Mouse (Mus musculus) telencephalon, adult 2 months (tissue): ENCODE measurements around the gene Gjb6.

Experiments used
- DNase-seq: peaks from one replicate; pipeline ENCODE4 v3.0.0-alpha.2; 2011; ENCODE audit warnings: low read depth, low spot score

The Gjb6 gene

DNA sequence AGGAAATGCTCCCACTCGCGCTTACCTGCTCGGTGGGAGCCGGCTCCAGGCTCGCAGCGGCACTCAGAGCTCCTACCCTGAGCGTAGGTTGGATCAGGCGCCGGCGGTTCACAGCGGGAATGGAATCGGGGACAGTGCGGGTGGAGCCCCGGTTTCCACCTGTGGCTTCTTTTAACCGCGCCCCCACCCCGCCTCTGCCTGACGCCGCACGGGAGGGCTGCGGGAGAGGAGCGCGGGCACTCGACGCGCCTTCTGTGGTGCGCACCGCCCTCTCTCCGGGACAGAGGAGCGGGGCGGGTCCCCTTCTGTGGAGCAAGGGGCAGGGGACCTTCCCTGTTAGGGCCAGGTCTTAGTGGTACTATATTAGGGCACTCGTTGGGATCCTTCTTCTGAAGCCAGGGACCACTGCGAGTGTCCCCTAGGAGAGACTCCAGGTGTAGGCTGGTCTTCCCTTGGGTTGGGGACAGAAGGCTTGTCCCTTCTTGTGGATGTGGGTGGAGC, at the start of gene Gjb6:
Gene Gjb6, minus strand, starts transcription at position 451 of the 501 bp plus-strand sequence.
- DNase-seq, result no peak

DNA sequence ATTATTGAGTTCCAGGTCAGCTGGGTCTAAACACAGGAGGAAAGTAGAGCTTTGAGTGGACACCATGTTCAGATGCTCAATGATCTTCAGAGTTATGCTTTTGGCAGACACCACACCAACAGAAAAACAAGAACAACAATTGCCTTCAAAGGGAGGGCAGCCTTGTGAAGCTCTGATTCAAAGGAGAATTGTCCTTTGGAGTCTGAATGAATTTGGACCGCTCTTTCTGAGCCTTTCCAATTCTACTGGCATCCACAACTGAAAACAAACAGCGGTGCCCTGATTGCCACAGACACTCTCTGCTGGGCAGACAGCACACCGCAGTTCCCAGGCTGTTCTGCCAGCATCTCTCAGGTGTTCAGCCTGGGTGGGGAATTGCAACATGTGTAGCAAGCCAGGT, 32.1 kb upstream of the Gjb6 start:
- no peak for DNase-seq

DNA sequence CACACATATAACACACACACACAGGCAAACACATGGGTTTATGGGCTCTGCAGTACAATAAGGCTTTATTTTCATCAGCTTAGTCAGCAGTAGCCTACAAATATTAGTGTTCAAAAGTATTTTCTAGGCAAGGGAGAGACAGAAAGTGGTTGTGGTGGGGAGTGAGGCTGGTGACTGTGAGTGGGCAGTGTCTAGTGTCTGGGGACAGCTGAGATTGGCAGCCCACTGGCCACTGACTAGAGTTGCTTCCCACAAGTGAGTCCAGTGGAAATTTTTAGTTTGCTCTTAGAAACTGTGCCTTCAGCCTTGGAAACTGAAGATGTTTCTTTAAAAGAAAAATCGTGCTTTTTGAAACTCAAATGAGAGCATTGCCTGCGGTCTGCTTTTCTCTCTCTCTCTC, 28.4 kb upstream of the Gjb6 start:
- DNase-seq, result no peak

DNA sequence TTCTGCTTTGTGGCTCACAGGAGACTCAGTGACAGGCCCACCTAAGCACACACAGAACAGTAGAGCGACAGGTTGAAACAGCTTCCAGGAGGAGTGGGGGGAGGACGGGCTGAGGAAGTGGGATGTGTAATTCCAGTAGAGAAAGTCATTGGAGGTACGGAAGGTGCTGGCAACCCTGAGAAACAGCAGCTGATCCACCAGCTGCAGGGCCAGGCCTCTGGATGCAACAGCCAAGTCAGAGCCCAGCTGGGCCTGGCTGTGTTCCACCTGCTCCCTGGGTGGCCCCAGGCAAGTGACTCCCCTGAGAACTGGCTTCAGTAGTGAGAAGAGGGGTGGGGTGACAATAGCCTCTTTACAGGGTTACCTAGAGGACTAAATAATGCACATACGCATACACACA, 27.8 kb upstream of the Gjb6 start:
- DNase-seq, result no peak

DNA sequence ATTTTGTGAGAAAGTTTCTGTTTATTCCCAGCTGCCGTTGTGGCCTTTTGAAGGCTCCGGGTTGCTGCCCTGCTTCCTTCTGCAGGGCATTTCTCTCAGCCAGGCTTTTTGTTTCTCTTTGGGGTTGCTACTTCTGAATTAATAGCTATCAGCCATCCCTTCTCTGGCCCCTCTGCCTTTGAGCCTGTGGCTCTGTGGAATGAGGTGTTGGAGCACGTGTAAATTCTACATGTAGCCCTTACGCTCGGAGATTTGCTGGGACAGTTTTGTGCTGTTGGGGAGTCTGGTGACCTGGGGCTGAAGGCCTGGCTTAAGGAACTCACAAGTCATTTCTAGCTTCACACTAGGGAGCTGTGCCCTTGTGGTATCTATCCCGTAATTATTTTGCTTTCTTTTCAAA, 21.5 kb upstream of the Gjb6 start:
- no peak for DNase-seq

DNA sequence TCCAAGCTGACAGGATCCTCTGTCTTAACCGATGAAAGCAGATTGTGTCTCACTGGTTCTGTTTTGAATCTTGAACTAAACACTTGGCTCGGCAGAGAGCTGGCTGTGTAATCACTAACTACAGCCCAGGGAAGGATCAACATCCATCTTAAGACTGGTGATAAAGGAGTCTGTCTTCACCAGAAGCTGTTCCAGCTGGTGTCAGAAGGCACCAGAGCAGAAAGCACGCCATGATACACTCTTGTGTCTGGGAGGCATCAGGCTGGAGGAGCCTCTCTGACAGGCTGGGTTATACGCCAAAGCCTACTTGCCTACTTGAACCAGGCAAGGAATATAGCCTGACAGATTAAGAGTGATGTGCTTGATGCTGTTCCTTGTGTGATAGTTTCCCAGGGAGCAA, 12.3 kb upstream of the Gjb6 start:
- DNase-seq, result no peak

DNA sequence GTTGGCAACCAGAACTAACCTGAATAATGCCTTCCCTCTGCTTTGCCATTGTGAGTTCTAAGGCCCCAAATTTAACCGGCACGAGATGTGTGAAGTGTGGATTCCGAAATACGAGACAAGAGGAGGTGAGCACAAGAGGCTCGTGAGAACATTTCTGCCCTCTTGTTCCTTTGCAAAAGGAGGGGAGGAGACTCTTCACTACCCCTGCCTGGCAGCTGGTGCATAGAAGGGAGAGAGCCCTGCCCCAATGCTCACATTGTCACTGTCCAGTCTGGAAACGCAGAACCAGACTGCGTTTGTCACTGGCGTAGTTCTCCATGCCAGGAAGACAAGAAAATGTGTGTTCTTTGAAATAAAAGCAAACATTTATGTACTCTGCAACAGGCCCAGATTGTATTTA, 1.9 kb upstream of the Gjb6 start:
- no peak for DNase-seq

DNA sequence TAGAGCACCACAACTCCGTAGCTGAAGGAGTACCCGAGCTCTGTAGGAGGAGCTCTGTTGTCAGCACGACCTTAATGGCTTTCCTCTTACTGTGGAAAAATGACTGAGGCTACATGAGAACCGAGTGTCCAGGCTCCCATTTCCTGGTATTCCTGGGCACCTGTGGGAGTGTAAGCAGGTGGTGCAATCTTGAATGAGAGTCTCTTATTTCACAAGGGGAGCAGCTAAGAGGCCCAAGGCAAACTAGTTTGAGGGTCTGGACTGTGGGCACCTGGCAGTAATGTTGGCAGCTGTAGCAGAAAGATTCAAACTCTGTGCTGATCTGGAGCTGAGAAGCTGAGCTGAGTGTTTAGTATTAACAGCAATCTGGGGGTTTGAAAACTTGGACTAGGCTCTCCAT, 6.0 kb downstream of the Gjb6 start:
- DNase-seq, result no peak

DNA sequence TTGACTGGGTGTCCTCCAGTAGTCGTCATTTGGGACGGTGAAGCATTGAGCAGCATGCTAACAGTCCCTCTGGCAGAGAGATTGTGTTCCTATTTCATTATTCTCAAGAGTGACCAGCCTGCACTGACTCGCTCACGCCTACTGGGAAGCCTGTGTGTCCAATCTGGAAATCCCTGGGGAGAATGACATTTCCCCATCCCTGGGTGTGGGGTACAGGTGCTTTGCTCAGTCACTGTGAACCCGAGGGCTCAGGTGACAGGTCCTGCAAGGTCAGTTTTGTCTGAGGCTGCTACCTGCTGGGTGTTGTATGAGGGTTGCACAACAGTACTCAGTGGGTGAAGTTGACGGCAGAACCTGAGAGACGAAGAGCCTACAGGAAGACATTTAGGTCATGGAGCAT, 11.1 kb downstream of the Gjb6 start:
- DNase-seq, result no peak

DNA sequence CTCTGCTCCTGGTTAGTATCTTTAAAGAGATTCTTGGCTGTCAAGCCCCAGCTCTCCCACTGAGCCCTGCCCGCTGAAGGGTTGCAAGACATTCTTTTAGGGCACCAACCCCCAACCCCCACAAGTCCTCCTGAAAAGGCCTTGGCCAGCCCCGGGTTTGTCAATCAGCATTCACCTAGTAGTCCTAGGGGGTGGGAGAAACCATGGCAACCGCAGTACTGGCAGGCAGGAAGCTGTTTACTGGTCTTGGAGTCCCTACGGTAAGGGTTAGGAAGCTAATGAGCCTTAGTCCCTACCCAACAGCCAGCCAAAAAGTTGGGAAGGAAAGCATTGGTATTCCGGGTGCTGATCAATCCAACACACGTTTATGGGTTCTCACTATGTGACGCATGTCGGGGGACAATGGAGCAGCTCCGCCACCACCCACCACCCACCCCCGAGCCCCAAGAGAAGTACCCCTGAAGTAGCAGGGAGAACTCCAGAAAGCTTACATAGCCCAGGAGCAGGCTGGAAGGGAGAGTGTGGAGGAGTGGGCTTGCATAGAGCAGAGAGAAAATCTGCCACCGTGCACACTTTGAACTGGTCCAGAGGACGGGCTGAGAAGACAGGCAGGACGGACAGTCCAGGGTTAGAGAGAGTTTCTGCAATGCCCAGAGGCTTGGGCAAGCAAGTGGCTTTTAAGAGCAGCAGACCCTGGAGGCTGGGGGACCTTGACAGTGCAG, 17.4 kb downstream of the Gjb6 start, which contains the start of gene Gm4491:
Gene Gm4491, minus strand, starts transcription at position 61 of the 722 bp plus-strand sequence.
- DNase-seq, result no peak

DNA sequence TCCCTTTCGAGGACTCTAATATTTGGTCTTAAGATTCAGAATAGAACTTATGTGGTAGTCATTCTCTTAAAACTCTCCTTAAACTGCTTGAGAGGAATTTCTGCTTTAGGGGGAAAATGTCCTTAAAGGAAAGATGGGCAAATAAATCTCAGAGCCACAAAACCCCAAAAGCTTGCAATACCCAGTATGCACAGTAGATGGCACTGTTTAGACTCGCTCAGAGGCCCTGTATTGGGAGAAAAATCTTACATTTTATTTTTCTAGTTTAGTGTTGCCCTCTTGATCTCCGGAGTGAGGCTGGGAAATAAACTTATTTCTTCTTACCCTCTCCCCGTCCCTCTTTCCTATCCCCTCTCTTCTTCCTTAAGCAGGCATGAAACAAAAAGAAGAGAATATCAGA, 24.2 kb downstream of the Gjb6 start:
- peak; percentile 6 for DNase-seq

DNA sequence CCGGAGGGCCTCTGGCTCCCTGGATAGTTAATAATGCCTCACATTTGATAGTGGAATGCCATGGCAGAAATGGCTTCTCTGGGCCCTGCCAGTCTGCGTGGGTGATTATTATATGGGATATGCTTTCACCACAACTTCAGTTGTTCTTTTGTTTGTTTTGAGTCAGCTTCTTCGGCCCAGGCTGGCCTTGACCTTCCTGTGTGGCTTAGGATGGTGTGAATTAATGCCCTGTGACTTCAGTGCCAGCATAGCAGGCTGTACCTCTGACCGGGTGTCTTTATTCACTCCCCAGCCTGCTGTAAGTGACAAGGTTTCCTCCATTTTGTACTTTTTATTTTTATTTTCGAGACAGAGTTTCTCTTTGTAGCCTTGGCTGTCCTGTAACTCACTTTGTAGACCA, 25.5 kb downstream of the Gjb6 start:
- DNase-seq, result no peak

DNA sequence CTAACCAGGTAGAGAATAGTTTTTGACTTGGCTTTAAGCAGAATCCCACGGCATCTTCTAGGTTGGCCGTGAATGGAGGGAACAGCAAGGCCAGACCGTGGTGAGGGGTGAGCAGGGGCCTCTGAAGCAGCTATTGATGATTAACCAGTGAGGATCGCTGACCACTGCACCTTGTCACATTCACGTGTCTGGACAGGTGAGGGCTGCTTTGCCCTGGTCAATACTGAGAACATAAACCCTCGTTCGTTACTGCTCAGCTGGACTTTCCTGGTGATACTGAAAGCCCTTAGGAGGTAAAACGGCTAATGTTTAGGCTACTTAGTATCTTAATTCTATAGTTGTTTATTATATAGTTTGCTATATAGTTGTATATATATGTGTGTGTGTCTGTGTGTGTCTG, 26.3 kb downstream of the Gjb6 start:
- DNase-seq, result no peak

DNA sequence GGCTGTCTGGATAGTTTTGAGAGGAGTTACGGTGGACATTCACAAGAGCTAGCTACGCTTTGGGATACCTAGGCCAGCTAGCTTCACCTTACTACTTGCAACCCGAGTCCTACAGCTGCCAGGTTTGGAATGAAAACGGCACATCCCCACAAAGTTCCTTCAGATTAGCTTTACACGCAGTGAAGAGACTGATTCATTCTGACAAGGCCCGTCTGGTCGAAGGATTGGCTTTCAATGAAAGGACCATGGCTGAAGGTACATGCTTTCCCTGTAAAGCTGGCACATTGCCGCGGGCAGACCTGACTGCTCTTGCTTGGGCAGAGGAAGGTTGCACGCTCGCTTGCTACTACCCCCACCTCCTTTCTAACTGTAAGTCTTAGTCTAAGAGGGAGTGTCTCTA, 27.7 kb downstream of the Gjb6 start:
- DNase-seq, result no peak

DNA sequence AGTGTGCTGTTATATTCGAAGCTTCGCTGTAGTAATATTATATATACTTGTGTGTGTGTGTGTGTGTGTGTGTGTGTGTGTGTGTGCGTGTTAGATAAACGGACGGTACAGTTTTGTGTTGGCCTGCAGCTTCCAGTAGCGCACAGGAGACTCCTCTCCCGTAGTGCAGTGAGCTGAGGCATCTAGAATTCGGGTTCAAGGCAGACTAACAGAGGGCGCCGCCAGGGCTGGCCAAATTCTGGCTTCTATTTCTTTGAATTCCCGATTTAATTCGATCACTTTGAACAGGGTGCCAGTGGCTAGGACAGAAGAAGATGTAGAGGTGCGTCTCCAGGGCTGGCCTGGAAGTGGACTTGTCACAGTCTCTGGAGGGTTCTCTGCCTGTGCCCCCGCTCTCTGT, 28.3 kb downstream of the Gjb6 start:
- no peak for DNase-seq

DNA sequence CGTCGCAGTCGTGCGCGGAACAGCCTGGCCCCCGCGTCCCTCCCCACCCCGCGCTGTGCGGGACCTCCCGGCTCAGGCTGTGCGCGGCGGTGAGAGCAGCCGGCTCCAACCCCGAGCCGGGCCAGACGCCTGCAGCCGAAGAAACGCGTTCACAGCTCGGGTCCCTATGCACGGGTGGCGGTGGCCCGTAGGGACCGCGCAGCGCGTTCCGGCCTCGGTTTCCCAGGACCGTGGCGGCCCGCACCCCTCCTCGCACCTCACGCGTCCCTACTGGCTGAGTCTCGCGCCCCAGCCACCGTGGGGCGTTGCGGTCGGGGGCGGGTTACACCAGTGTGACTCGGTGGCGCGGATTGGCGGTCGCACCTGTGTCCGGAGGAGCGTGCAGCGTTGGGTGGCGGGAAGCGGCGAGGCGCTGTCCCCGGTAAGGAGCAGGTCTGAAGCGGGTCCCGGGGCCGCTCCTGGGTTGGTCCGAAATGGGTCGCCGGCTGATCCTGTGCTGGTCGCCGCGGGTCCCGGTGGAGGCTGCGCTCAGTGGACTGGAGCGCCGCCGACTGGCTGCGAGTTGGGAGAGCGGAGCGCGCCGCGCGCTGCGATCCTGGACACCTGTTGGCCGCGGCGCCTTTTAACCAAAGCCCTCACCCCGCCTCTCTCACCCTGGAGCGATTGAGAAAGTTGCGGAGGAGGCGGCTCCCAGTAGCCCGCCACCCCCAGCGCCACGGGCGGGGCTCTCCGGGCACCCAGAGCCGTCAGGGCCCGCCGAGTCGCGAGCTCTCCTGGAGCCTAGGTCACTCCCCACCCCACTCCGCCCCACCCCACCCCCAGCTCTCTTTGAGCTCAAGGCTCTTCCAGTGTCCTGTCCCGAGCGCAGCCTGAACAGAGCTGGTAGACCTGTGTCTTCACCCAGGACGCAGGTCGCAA, 29.0 kb downstream of the Gjb6 start, which contains the start of gene Gjb2:
Gene Gjb2, minus strand, starts transcription at position 597 of the 918 bp plus-strand sequence.
- no peak for DNase-seq

DNA sequence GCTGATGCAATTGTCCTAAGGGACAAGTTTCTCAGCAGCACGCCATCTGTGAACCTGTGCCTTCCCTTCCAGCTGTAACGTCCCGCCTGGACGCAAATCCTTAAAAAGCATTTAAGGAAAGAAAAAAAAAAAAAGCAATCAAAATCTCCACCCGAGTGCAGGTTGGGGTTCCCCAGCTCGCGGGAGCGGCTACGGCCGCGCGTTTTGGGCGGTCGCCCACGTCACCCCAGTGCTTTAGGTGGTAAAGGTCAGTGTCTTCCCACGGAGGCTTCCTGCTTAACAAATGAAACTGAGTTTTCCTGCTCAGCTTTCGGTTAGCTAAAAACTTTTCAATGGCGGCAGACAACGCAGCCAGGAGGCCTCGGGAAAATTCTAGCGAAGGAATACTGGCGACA, 29.7 kb downstream of the Gjb6 start:
- DNase-seq, result no peak

DNA sequence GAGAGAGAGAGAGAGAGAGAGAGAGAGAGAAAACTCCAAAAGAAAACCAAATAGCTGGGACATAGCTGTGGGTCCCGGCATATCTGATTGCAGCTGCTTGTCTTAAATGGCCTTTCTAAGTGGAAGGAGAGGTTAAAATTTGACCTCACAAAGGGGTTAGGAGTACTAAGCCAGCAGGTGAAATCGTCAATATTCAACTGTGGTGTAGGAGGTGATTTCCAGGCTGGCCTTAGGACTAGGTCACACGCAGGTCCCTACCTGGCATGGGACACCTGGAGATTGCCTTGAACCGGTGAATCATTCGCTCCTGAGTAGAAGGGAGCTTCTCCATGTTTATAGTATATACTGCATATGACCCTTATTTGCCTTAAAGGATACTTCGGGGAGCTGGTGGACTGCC, 30.3 kb downstream of the Gjb6 start:
- DNase-seq, result no peak

DNA sequence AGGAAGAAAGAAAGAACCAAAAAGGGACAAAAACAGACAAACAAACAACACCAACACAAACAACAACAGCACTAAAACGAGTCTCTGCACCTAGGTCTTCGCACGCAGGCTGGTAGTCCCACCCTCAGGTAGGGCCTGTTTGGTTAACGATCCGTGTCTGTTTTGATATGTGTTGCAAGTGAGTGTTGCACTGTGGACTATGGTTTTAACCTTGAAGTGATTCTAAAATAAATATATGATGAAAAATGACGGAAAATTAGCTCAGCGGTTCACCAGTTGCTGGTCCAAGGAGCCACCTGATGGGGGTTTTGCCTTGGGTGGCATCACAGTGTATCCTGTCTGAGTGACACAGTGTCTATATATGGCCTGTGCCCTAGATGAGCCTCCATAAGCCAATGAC, 31.8 kb downstream of the Gjb6 start:
- no peak for DNase-seq

DNA sequence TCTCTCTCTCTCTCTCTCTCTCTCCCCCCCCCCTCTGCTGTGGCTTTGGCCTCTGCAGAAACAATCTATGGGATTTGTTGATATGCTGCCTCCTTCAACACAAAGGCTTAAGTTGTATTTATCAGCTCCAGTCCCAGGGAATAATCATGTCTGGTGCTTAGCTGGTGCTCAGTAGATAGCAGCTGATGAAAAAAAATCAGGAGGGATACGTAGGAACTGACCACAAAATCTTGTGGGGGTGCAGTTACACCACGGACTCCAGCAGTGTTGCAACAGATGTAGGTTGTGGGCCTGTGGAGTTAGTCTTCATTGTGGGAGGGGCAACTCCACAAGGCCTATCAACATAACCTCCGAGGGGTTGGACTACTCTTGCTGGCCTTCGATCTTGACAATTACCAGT, 37.6 kb downstream of the Gjb6 start:
- DNase-seq, result no peak

DNA sequence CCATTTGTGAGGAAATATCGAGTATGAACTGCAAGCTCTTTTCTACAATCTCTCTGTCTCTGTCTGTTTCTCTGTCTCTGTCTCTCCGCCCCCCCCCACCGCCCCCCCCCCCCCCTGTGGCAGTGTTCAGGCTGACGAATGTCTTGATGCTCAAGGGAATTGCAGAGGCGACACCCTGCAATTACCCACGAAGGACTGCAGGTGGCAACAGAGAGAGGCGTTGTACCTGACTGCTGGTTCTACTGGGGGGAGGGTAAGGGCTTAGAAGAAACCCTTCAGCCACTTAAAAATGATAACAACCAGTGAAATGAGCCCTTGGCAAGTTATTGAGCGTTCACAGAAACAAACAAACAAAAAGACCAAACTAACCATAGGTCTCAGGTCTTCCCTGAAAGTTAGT, 40.4 kb downstream of the Gjb6 start:
- DNase-seq, result peak; percentile 13

DNA sequence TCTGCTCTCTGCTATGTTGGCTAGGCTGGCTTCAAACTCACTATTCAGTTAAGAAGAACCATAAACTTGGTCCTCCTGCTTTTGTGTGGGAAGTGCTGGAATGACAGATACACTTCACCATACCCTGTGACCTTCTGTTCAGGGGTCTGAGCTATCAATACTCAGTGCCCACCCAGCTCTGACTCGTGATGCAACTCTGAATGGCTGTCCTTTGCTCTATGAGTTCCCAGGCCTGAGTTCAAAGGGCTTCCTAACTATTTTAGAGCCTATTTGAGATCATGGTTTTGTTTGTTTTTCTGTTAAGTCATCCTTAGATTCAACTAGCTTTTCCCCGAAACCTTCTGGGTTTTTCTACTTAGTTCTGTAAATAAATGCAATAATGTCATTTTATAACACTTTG, 43.4 kb downstream of the Gjb6 start:
- DNase-seq, result no peak

DNA sequence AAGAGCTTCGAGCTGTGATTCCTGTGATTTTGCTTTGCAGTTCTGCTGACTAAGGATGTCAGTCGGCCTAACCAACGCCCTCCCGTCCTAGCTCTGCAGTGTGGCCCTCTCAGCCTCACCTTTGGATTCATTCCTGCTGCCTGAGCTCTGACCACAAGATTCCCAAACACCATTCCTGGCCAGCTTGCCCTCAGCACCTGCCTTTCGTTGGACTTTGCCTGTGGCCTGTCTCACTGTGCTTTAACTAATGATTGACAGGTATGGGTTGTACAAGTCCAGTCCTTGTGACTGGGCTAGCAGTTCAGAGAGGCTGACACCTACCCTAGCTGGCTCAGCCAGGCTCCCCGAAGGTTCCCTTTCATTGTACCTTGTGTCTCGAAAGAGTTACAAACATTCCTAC, 44.3 kb downstream of the Gjb6 start:
- DNase-seq, result no peak
